Mouse (Mus musculus): ENCODE data around the gene Hoxd12.

DNA sequence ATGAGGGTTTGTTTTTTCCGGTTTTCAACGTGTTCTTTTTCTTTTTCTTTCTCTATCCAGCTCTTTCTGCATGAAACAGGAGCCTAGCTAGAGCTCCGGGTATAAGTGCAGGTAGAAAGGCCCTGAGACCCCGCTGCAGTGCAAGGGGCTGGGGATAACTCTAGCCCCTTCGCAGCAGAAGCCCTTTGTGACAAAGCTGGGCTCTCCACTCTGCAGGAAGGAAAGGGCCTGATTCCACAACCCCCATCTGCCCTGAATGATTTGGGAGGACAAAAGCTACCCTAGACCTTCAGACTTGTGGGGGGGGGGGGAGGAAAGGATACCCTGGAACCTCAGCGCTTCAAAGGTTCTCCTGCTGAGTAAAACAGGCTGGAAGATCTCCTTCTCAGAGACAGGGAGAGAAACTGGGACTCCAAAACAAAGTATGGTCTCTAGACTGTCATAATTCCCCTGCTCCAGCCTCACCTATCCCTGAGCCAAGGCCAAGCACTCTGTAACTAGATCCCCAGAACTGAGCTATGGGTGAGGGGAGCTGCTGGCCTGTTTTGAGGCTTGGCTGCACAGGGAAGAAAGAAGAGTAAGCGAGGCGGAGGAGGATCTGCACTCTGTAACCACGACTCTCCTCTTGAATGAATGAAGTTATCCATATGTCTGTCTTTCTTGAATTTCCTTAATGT, 1.7 kb downstream of the Hoxd12 start:
- TF ChIP-seq UBTF (IDR thresholded peaks at IDR 0.05; ENCODE audit: borderline replicate concordance, insufficient read depth, low read depth, low read length) (no peak), HCFC1 (IDR thresholded peaks at IDR 0.05; ENCODE audit: low read depth, low read length) (no peak), NELFE (IDR thresholded peaks at IDR 0.05; ENCODE audit: low read depth, low read length) (no peak)
